Mouse (Mus musculus) thymus, adult 2 months (tissue): ENCODE measurements at regions not wholly inside any gene's neighbourhood (a gene's known extent, or its start where the extent isn't known, plus 50 kb on each side); places are given as distances from the start of the nearest gene placed in this dataset.

Experiments used
- CTCF ChIP-seq: fragments of 200-500 bp; IDR thresholded peaks from 2 replicates; pipeline ENCODE4 v1.5.1; 2012; ENCODE audit warnings: mild to moderate bottlenecking, control low read depth, low read length, moderate library complexity, borderline replicate concordance; ENCODE audit not compliant: control insufficient read depth, poor library complexity, insufficient read depth; ENCODE audit errors: extremely low read depth
- POLR2A ChIP-seq: fragments of 200-500 bp; IDR thresholded peaks from 2 replicates; pipeline ENCODE4 v1.6.1; 2012; ENCODE audit warnings: mild to moderate bottlenecking, low read length, control low read depth, moderate library complexity; ENCODE audit not compliant: control insufficient read depth, poor library complexity, insufficient read depth; ENCODE audit errors: extremely low read depth

GRCm38 (mm10) chr13:80974424-80974823 is 91.2 kb downstream of the Arrdc3 start:
- TF ChIP-seq POLR2A (no peak), CTCF (no peak)
